Mouse (Mus musculus): Measurements from ENCODE around the gene Adgrg3.

GRCm38 (mm10) chr8:95017969-95018635 is 610 bp downstream of the Adgrg3 start:
- TF ChIP-seq MAX (IDR thresholded peaks at IDR 0.05), result no peak
- no peak for TF ChIP-seq CTCF (IDR thresholded peaks at IDR 0.05; ENCODE audit: control insufficient read depth, insufficient read depth, insufficient read length)
- TF ChIP-seq USF1 (IDR thresholded peaks at IDR 0.05; ENCODE audit: low read depth), result no peak
- TF ChIP-seq MYOG (IDR thresholded peaks at IDR 0.05; ENCODE audit: control insufficient read depth, extremely low read depth, insufficient read length), result no peak
- TF ChIP-seq CEBPB (IDR thresholded peaks at IDR 0.05; ENCODE audit: low read depth), result peak; percentile 69
- no peak for TF ChIP-seq FOSL1 (IDR thresholded peaks at IDR 0.05; ENCODE audit: insufficient read depth, low read length, poor library complexity, severe bottlenecking)
